Mouse (Mus musculus): ENCODE data around the gene Tmem238l.
A peak's percentile ranks its signal among the peaks of the same experiment; 100 is the strongest.

Tmem238l gene

GRCm38 (mm10) chr11:66975606-66976330 is 19.3 kb downstream of the Tmem238l start:
- no peak for DNase-seq (ENCODE audit: extremely low spot score)

- no peak for DNase-seq (ENCODE audit: extremely low spot score)
Measured at GRCm38 (mm10) chr11:66981336-66982115, 25.1 kb downstream of the Tmem238l start.

GRCm38 (mm10) chr11:66982794-66983193 is 26.4 kb downstream of the Tmem238l start:
- DNase-seq (ENCODE audit: extremely low spot score), result peak; percentile 56

- no peak for DNase-seq (ENCODE audit: extremely low spot score)
Measured at GRCm38 (mm10) chr11:66983422-66984164, 27.2 kb downstream of the Tmem238l start.

GRCm38 (mm10) chr11:66984165-66985135 is 28.0 kb downstream of the Tmem238l start:
- DNase-seq (ENCODE audit: extremely low spot score), result peak; percentile 81

- no peak for DNase-seq (ENCODE audit: extremely low spot score)
Measured at GRCm38 (mm10) chr11:66985136-66985702, 28.8 kb downstream of the Tmem238l start.

- DNase-seq (ENCODE audit: extremely low spot score), result no peak
Measured at GRCm38 (mm10) chr11:66992150-66992549, 35.7 kb downstream of the Tmem238l start.

GRCm38 (mm10) chr11:66993674-66994073 is 37.2 kb downstream of the Tmem238l start:
- no peak for DNase-seq (ENCODE audit: extremely low spot score)

- DNase-seq (ENCODE audit: extremely low spot score), result no peak
Measured at GRCm38 (mm10) chr11:66996446-66996845, 40.0 kb downstream of the Tmem238l start.

GRCm38 (mm10) chr11:66998467-66999403 is 42.3 kb downstream of the Tmem238l start:
- no peak for DNase-seq (ENCODE audit: extremely low spot score)

GRCm38 (mm10) chr11:67000671-67001070 is 44.2 kb downstream of the Tmem238l start:
- DNase-seq (ENCODE audit: extremely low spot score), result no peak

- DNase-seq (ENCODE audit: extremely low spot score), result peak; percentile 32
Measured at GRCm38 (mm10) chr11:67001717-67002116, 45.3 kb downstream of the Tmem238l start.

- DNase-seq (ENCODE audit: extremely low spot score), result no peak
Measured at GRCm38 (mm10) chr11:67002911-67003310, 46.5 kb downstream of the Tmem238l start.

GRCm38 (mm10) chr11:67007961-67008360 is 51.5 kb downstream of the Tmem238l start:
- DNase-seq (ENCODE audit: extremely low spot score), result no peak

- no peak for DNase-seq (ENCODE audit: extremely low spot score)
Measured at GRCm38 (mm10) chr11:67008528-67008927, 52.1 kb downstream of the Tmem238l start.

- peak; percentile 38 for DNase-seq (ENCODE audit: extremely low spot score)
Measured at GRCm38 (mm10) chr11:67010430-67010829, 54.0 kb downstream of the Tmem238l start.

- DNase-seq (ENCODE audit: extremely low spot score), result no peak
Measured at GRCm38 (mm10) chr11:67011635-67012034, 55.2 kb downstream of the Tmem238l start.

Measured in embryo, embryonic 9.5 days (tissue).